Mouse (Mus musculus): ENCODE measurements around the gene Sim2.

DNA sequence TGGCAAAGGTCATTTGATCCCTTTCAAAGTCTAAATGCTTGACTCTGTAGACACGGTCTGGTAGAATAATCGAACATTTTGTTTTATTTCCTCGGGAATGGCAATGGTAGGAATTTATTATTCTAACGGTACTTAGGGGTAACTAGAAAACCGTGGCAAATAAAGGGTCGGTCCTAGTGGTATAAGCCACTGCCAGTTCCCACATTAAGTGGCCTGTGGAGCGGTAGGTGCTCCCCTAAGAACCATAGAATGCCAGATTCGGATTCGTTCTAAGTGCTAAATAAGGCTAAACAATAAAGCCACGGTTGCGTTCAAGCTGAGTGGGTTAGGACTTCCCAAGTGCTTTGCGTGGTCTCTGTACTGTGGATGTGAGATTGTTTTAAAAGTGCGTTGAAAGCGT lies 11.7 kb downstream of the Sim2 start:
- TF ChIP-seq MYOG (IDR thresholded peaks at IDR 0.05; ENCODE audit: control insufficient read depth in 1 of 3, insufficient read depth in 1 of 3, insufficient read length in 2 of 3, low read depth in 2 of 3) (no peak), POLR2A (IDR thresholded peaks at IDR 0.05; ENCODE audit: insufficient read length, low read depth) (no peak), POLR2AphosphoS2 (IDR thresholded peaks at IDR 0.05; ENCODE audit: insufficient read length, low read depth) (no peak), USF1 (IDR thresholded peaks at IDR 0.05; ENCODE audit: low read depth) (no peak), TCF3 (IDR thresholded peaks at IDR 0.05; ENCODE audit: insufficient read length, low read depth) (no peak), TCF12 (IDR thresholded peaks at IDR 0.05; ENCODE audit: insufficient read depth, poor library complexity, severe bottlenecking) (no peak), CEBPB (IDR thresholded peaks at IDR 0.05; ENCODE audit: insufficient read depth, poor library complexity, severe bottlenecking) (no peak), MYOD1 (IDR thresholded peaks at IDR 0.05; ENCODE audit: control insufficient read depth in 1 of 3, insufficient read length in 2 of 3, low read depth in 2 of 3) (no peak), E2F4 (IDR thresholded peaks at IDR 0.05; ENCODE audit: insufficient read depth) (no peak)

Measured in myocyte (in vitro differentiated cells).